Mouse (Mus musculus) liver, adult (tissue): ENCODE measurements around the gene AC153137.1.
"Not testable (repeated sequence)": the region's sequence is repeated elsewhere in the genome, so short reads cannot be mapped to it uniquely, and the experiment has no call there.

Experiments used
- GATA4 ChIP-seq: IDR thresholded peaks from 2 replicates; pipeline ENCODE4 v1.6.1; 2014; ENCODE audit warnings: mild to moderate bottlenecking, low read length; ENCODE audit not compliant: insufficient replicate concordance

AC153137.1 gene

GRCm38 (mm10) chr1:30977868-30978267 is at the start of gene AC153137.1:
AC153137.1 (minus strand) TSS chr1:30977968.
- TF ChIP-seq GATA4, result not testable (repeated sequence)

- TF ChIP-seq GATA4, result no peak
These were observed 45.4 kb upstream of the AC153137.1 start for GRCm38 (mm10) chr1:31023173-31023572.

DNA sequence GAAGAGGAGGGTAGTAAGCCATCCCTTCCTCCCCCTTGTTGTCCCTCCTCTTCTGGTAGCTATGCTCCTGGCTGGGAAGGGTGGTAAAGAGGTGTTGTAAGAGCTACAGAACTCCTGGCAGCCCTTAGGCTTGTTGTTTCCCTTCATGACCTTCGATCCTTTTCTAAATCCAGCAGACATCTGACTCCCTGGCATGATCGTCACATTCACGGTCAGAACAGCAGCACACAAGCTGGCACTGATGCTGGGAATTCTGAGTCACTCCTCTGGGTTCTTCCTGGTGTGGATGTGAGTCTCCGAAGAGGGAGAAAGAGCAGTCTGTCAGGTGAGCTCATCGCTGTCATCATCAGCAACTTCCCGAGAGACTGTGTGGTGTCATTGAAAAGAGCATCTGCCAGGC is 41.5 kb upstream of the AC153137.1 start:
- 0 out of 2 replicates have a peak, but pooled peaks have one; percentile 34 for TF ChIP-seq GATA4

DNA sequence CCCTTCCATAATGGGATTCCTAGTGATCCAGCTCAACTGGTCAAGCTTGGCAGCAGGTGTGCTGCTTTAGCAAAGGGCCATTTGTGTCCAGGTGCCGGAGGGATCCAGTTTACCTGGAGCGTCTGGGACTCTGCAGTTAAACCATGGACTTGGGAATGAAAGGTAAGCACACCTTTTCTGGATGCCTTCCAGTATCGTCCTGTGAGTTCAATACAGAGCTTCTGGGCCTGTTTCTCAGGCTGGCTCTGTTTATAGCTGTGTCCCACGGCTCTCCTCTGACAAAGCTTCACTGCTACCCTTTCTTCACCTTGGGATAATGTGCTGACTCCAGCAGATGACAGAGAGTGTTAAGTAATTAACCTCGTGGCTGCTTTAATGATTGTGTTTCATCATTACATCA is 39.6 kb upstream of the AC153137.1 start:
- TF ChIP-seq GATA4, result no peak

DNA sequence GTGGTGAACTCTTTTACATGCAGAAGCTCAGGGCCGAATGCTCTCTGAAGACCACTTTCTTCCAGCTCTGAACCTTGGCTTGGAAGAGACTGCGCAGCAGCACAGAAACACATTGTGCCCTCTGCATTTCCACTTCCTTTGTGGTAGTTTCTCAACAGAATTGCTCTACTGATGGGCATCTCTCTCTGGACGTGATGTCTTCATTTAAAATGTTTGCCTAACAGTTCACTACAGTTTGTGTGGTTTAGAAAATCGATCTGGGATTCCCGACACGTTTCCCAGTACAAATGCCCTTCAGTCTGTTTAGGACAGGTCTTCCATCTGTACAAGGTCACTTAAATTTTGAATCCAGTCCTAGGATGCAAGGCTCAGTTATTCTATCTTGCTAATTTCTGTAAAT is 38.3 kb upstream of the AC153137.1 start:
- peak; percentile 66; the same call in 1 of the 2 replicates for TF ChIP-seq GATA4

DNA sequence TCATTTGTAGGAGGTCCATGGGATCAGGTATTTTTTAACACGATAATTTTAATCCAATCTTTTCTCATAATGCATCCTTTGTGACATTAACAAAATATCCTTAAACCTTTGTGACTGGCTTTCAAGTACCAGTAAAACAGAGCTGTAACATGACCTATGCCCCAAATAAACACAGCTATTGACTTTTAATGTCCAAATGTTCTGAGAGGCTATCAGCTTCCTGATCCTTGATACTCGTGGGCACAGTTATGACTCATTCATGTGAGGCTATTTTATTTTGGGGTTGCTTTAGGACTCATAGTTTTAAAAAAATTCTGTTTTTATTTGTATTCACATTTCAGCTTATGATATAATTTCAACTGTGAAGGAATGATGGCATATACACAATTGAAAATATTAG is 37.5 kb upstream of the AC153137.1 start:
- peak; percentile 68 for TF ChIP-seq GATA4

GRCm38 (mm10) chr1:30951795-30952194 is 26.0 kb downstream of the AC153137.1 start:
- TF ChIP-seq GATA4, result no peak

DNA sequence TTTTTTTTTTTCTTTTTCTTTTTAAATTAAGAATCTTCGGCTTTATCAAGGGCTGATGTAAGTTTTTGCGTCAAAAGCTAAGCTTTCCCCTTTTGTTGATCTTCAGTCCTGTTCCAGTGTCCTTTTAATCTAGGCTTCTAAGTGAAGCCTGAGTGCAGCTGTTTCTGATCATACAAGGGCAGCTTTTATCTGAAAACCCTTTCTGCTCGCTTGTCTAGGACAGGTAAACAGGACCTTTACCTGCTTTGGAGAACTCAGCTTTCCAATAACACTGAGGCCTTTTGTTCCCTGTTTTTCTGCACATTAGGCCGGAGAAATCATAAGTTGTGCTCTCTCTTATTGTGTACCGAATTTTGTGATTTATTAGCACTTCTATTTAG is 27.3 kb downstream of the AC153137.1 start:
- TF ChIP-seq GATA4, result no peak

DNA sequence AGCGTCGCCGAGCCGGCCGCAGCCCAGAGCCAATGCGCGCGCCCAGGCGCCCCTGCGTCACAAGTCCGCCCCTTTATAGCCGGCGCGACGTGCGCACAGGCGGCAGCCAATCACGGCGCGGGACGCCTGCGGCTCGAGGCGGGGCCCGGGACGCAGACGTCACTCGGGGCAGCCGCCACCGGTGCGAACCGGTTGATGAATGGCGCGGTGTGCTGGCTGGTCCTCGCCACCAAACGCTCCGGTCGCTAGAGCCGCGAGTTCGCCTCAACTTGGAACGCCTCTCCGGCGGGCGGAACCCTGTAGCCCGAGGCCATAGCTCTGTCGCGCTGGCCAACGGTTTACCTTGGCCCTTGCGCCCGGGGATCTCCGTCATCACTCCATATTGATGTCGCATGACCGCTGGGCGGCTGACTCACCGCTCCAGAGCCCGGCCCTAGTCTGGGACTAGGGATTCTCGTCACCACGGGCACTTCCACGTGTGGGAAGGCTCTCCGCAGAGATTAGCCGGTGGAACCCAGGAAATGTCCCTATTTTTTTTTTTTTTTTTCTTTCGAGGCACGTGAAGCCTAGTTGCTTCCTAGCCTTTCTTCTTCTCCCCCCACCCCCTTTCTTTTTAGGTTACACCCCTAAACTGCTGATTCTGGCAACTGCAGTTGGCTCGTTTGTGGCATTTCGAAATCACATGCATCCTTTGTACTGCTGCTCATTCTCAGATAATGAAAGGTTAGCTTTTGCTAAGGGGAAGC is 27.9 kb downstream of the AC153137.1 start:
- TF ChIP-seq GATA4, result no peak

DNA sequence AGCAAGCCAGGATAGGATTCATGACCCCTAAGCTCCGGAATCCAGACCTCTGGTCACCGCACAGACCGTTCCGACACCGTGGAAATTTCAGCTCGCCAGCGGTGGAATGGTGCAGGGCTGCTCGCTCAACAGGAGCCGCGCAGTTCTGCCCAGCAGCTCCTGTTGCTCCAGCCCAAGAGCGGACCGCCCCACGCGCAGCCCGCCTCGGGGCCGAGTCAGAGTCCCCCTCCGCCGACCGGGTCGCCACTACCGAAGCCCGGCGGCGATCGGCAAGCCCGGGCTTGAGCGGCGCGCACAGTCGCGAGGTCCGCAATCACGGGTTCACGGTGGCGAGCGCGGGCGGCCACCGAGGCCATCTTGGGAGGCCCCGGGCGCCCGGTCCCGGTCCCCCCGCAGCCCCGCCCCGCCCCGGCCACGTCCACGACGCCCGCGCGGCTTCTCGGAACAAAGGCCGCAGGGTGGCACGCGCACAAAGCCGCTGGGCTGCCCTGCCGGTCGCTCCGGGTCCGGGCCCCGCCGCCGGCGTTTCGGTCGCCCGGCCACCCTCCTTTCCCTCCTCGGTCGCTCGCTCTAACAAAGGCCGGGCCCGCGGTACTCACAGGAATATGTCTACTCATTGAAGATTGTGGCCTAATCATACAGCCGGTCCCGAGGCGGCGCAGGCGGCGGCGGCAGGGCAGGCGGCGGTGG is 28.7 kb downstream of the AC153137.1 start:
- no peak for TF ChIP-seq GATA4

GRCm38 (mm10) chr1:30948361-30948949 is 29.3 kb downstream of the AC153137.1 start:
- TF ChIP-seq GATA4, result no peak

DNA sequence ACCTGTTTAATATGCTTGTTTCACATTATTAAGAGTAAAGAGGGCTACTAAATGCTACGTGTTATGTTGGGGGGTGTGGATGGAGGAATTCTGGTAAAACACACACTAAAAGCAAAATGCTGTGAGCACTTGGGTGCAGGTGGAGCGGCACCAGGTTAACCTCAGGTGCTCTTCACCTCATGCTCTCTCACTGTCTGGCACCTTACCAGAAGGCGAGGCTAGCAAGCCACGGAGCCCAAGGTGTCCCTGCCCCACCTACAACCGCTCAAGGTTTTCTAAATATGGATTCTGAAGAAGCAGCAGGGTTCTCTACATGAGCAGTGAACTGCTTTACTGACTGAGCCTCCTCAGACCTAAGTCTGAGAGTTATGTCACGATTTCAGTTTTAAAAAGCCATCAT is 32.6 kb downstream of the AC153137.1 start:
- no peak for TF ChIP-seq GATA4

DNA sequence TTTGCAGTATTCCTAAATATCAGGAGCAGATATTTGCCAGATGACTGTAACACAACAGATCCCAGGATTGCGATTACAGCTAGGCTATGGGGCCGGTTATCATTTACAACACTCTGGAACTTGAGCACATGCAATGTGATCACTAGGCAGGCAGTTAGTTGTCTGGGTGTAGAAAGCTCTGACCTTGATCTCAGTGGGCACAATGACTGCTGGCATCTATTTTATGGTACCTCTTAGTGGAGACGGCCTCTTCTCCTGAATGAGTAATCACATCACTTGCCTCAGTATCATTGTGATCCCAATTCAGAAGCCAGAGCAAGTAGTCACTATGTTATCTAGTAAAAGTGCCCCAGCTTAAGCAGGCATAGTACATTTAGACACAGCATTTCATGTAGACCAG is 37.2 kb downstream of the AC153137.1 start:
- no peak for TF ChIP-seq GATA4

GRCm38 (mm10) chr1:30938392-30938791 is 39.4 kb downstream of the AC153137.1 start:
- no peak for TF ChIP-seq GATA4

DNA sequence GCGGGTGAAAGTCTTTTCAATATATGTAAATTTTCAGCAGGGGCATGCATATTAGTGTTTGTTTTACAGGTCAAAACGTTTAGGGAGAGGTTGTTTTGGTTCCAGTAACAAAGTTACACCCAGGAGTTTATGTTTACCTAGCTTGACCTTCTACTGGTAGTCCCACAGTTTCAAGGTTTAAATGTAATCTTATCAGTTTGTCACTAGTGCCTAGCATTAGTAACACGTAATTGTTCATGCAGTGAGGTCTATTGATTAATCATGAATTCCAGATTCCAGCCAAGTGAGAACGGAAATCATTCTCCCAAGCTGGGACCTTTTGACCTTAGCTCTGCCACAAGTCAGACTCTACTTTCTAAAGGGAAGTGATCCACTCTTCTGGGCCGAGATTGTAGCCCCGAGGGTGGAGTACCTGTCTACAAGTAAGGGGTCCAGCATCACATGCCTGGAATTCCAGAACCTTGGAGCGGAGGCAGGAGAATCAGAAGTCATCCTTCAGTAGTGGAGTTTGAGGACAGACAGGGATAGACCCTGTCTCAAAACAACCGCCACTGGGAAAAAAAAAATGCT is 40.3 kb downstream of the AC153137.1 start:
- peak; percentile 71; the same call in 1 of the 2 replicates for TF ChIP-seq GATA4

- no peak for TF ChIP-seq GATA4
These were observed 41.3 kb downstream of the AC153137.1 start for GRCm38 (mm10) chr1:30936488-30936887.
